Mouse (Mus musculus) embryonic facial prominence, embryonic 13.5 days (tissue): ENCODE measurements at regions not wholly inside any gene's neighbourhood (a gene's known extent, or its start where the extent isn't known, plus 50 kb on each side); places are given as distances from the start of the nearest gene placed in this dataset.

Experiments
- ATAC-seq: fragments of 200-750 bp; cut with Nextera tagmentation; 2 replicates; pipeline ENCODE4 v1.8.0; 2017; ENCODE audit warnings: low read depth; ENCODE audit not compliant: insufficient number of reproducible peaks, insufficient read depth, low FRiP score, low TSS enrichment
- H3K27ac ChIP-seq: fragments of 300-500 bp; sonication (generic); 2 replicates; pipeline ENCODE4 v1.5.1; 2015; ENCODE audit warnings: moderate library complexity, mild to moderate bottlenecking, inconsistent platforms
- H3K27me3 ChIP-seq: fragments of 300-500 bp; sonication (generic); 2 replicates; pipeline ENCODE4 v1.6.1; 2015; ENCODE audit warnings: mild to moderate bottlenecking, inconsistent platforms
- H3K36me3 ChIP-seq: fragments of 300-500 bp; sonication (generic); 2 replicates; pipeline ENCODE4 v1.6.1; 2015; ENCODE audit warnings: mild to moderate bottlenecking, inconsistent platforms
- H3K4me1 ChIP-seq: fragments of 300-500 bp; sonication (generic); 2 replicates; pipeline ENCODE4 v1.6.1; 2015; ENCODE audit warnings: inconsistent platforms
- H3K4me2 ChIP-seq: fragments of 300-500 bp; sonication (generic); 2 replicates; pipeline ENCODE4 v1.6.1; 2015; ENCODE audit warnings: moderate library complexity, mild to moderate bottlenecking, inconsistent platforms
- H3K4me3 ChIP-seq: fragments of 300-500 bp; sonication (generic); 2 replicates; pipeline ENCODE4 v1.5.1; 2015; ENCODE audit warnings: mild to moderate bottlenecking, inconsistent platforms
- H3K9ac ChIP-seq: fragments of 300-500 bp; sonication (generic); 2 replicates; pipeline ENCODE4 v1.6.1; 2015; ENCODE audit warnings: mild to moderate bottlenecking, inconsistent platforms
- H3K9me3 ChIP-seq: fragments of 300-500 bp; sonication (generic); 2 replicates; pipeline ENCODE4 v1.6.1; 2016; ENCODE audit warnings: inconsistent platforms
- WGBS: fragments of 180-500 bp; shearing (Covaris S2); methylation state at CpG from one replicate; pipeline ENCODE4 v1.1.7; 2015; ENCODE audit warnings: mixed read lengths; 5-methylcytosine and 5-hydroxymethylcytosine counted together

DNA sequence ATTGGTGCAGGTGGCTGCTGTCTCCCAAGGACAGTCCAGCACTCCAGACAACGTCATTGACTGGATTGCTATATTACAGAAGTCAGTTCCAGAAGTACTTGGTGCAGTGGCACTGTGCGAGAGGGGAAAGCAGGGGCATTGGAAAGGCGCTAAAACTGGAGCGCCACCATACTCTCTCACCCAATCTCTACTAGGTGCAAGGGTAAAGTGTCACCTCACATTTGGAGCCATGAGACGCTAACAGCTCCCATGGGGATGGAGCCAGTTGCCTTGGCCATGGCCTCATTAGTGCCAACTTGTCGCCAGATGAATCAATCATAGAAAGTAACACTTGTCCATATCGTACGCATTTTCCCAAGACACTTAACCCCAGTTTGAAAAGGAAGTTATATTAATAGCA lies 1617.2 kb upstream of the Gulo start:
- ATAC-seq: no peak
- Histone ChIP-seq H3K4me1 (peaks cover 6% of the 10 kb centered on the region; the same call in 1 of the 2 replicates), H3K4me3 (no peak overlapping the region), H3K4me2 (no peak overlapping the region), H3K9ac (no peak overlapping the region), H3K36me3 (no peaks in the 10 kb centered on the region), H3K9me3 (no peaks in the 10 kb centered on the region), H3K27me3 (peaks cover 8% of the 10 kb centered on the region), H3K27ac (no peak overlapping the region)
- WGBS: 86% methylated on average over 8 of the region's 8 CpGs

- Histone ChIP-seq H3K4me3 (no peak overlapping the region), H3K4me2 (no peak overlapping the region), H3K27me3 (peaks cover 13% of the 10 kb centered on the region), H3K9ac (no peak overlapping the region), H3K36me3 (no peaks in the 10 kb centered on the region), H3K4me1 (peaks cover 15% of the 10 kb centered on the region; the same call in 1 of the 2 replicates), H3K27ac (no peak overlapping the region), H3K9me3 (no peaks in the 10 kb centered on the region)
- no peak for ATAC-seq
- WGBS: 73% methylated on average over 4 of the region's 4 CpGs
These were observed 1615.0 kb upstream of the Gulo start for GRCm38 (mm10) chr14:67623841-67624480.

DNA sequence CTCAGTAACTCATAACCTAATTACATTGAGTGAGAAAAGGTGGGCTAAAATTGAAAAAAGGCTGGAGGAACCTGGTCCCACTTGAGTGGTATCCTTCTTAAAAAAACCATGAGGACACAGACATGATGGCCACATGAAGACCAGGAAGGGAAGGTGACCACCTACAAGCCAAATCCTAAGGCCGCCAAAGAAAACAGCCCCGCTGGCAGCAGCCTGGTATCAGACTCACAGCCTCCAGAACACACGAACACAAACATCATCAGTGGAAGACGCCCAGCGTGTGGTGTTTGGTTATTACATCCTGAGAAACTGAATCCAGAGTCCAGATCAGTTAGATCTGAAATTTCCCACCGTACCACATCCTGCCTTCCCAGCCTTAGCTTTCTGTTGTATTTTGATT lies 1613.9 kb upstream of the Gulo start:
- Histone ChIP-seq H3K9ac (no peak overlapping the region), H3K36me3 (no peaks in the 10 kb centered on the region), H3K4me3 (no peak overlapping the region), H3K27me3 (peaks cover 13% of the 10 kb centered on the region), H3K27ac (no peak overlapping the region), H3K4me1 (peaks cover 15% of the 10 kb centered on the region; the same call in 1 of the 2 replicates), H3K9me3 (no peaks in the 10 kb centered on the region), H3K4me2 (no peak overlapping the region)
- ATAC-seq: no peak
- 82% methylated on average over 6 of the region's 6 CpGs for WGBS

GRCm38 (mm10) chr14:67621486-67621885 lies 1612.5 kb upstream of the Gulo start:
- H3K9me3 ChIP-seq: no peaks in the 10 kb centered on the region
- H3K9ac ChIP-seq: no peak overlapping the region
- H3K27ac ChIP-seq: no peak overlapping the region
- peaks cover 20% of the 10 kb centered on the region for H3K4me1 ChIP-seq
- ATAC-seq: no peak
- H3K4me3 ChIP-seq: no peak overlapping the region
- 11% methylated on average over 2 of the region's 2 CpGs for WGBS
- peaks cover 15% of the 10 kb centered on the region for H3K27me3 ChIP-seq
- H3K4me2 ChIP-seq: no peak overlapping the region
- no peaks in the 10 kb centered on the region for H3K36me3 ChIP-seq

- H3K27me3 ChIP-seq: peaks cover 15% of the 10 kb centered on the region
- no peak overlapping the region for H3K4me2 ChIP-seq
- H3K27ac ChIP-seq: no peak overlapping the region
- no peak for ATAC-seq
- no peak overlapping the region for H3K4me3 ChIP-seq
- 9% methylated on average over 4 of the region's 4 CpGs for WGBS
- H3K36me3 ChIP-seq: no peaks in the 10 kb centered on the region
- no peak overlapping the region for H3K9ac ChIP-seq
- H3K4me1 ChIP-seq: peaks cover 25% of the 10 kb centered on the region
- no peaks in the 10 kb centered on the region for H3K9me3 ChIP-seq
These were observed 1612.0 kb upstream of the Gulo start for GRCm38 (mm10) chr14:67620854-67621476.

- Histone ChIP-seq H3K27me3 (peaks cover 21% of the 10 kb centered on the region), H3K9me3 (no peaks in the 10 kb centered on the region), H3K36me3 (no peaks in the 10 kb centered on the region), H3K4me2 (no peak overlapping the region), H3K27ac (no peak overlapping the region), H3K4me1 (peaks cover 36% of the 10 kb centered on the region), H3K4me3 (no peak overlapping the region), H3K9ac (no peak overlapping the region)
- no peak for ATAC-seq
- WGBS: 75% methylated on average over 4 of the region's 4 CpGs
These were observed 1610.6 kb upstream of the Gulo start for GRCm38 (mm10) chr14:67619571-67619970.

GRCm38 (mm10) chr14:67614369-67614768 lies 1605.4 kb upstream of the Gulo start:
- no peak overlapping the region for H3K9ac ChIP-seq
- peak overlapping the region; percentile 56 for H3K4me2 ChIP-seq
- no peaks in the 10 kb centered on the region for H3K9me3 ChIP-seq
- H3K27ac ChIP-seq: no peak overlapping the region; the same call in 1 of the 2 replicates
- no peak for ATAC-seq
- no peak overlapping the region for H3K4me3 ChIP-seq
- H3K27me3 ChIP-seq: peaks cover 46% of the 10 kb centered on the region
- H3K36me3 ChIP-seq: no peaks in the 10 kb centered on the region
- H3K4me1 ChIP-seq: peaks cover 53% of the 10 kb centered on the region
- WGBS: 35% methylated on average over 11 of the region's 11 CpGs

GRCm38 (mm10) chr14:67613691-67614090 lies 1604.7 kb upstream of the Gulo start:
- Histone ChIP-seq H3K36me3 (no peaks in the 10 kb centered on the region), H3K4me3 (peak overlapping the region; percentile 29; the same call in 1 of the 2 replicates), H3K9me3 (no peaks in the 10 kb centered on the region), H3K27me3 (peaks cover 49% of the 10 kb centered on the region), H3K4me1 (peaks cover 53% of the 10 kb centered on the region), H3K9ac (no peak overlapping the region), H3K27ac (0 out of 2 replicates have a peak overlapping the region, but pooled peaks have one; percentile 5), H3K4me2 (peak overlapping the region; percentile 56)
- 54% methylated on average over 13 of the region's 13 CpGs for WGBS
- no peak for ATAC-seq

DNA sequence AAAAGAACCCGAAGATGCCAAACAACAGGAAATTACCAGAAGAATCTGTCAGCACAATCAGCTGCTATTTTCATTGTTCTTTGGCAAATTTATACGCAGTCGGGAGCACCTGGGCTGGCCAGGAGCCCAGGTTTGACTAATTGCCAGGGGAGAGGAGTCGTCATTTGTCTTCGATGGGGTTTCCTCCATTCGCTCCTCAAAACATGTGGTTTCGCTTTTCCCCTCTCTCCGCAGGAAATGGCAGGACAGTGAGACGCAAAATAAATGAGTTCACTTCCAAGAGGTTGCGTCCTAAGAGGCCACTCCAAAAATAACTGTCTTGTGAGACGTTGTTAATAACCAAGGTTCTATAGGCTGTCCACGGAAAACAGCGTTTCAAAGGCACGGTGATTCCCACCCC lies 1604.2 kb upstream of the Gulo start:
- Histone ChIP-seq H3K4me1 (peaks cover 56% of the 10 kb centered on the region), H3K36me3 (no peaks in the 10 kb centered on the region), H3K9me3 (no peaks in the 10 kb centered on the region), H3K4me2 (peak overlapping the region; percentile 56), H3K9ac (no peak overlapping the region), H3K27me3 (peaks cover 53% of the 10 kb centered on the region), H3K27ac (peak overlapping the region; percentile 39; the same call in 1 of the 2 replicates), H3K4me3 (peak overlapping the region; percentile 29)
- ATAC-seq: no peak
- 17% methylated on average over 14 of the region's 14 CpGs for WGBS

GRCm38 (mm10) chr14:67612471-67612870 lies 1603.5 kb upstream of the Gulo start:
- Histone ChIP-seq H3K27me3 (peaks cover 59% of the 10 kb centered on the region), H3K4me2 (peak overlapping the region; percentile 56), H3K9ac (no peak overlapping the region), H3K27ac (peak overlapping the region; percentile 33; the same call in 1 of the 2 replicates), H3K4me3 (no peak overlapping the region), H3K9me3 (no peaks in the 10 kb centered on the region), H3K4me1 (peaks cover 61% of the 10 kb centered on the region), H3K36me3 (no peaks in the 10 kb centered on the region)
- 16% methylated on average over 4 of the region's 4 CpGs for WGBS
- no peak for ATAC-seq

- H3K4me3 ChIP-seq: peak overlapping the region; percentile 18
- H3K9me3 ChIP-seq: no peaks in the 10 kb centered on the region
- peaks cover 27% of the 10 kb centered on the region for H3K4me1 ChIP-seq
- H3K27ac ChIP-seq: no peak overlapping the region
- 22% methylated on average over 20 of the region's 20 CpGs for WGBS
- H3K27me3 ChIP-seq: peaks cover 64% of the 10 kb centered on the region
- H3K9ac ChIP-seq: no peak overlapping the region
- no peaks in the 10 kb centered on the region for H3K36me3 ChIP-seq
- H3K4me2 ChIP-seq: peak overlapping the region; percentile 54
- no peak for ATAC-seq
These were observed 1599.3 kb upstream of the Gulo start for GRCm38 (mm10) chr14:67608262-67608661.

- no peak overlapping the region for H3K4me3 ChIP-seq
- no peaks in the 10 kb centered on the region for H3K36me3 ChIP-seq
- no peak for ATAC-seq
- H3K9ac ChIP-seq: no peak overlapping the region
- no peaks in the 10 kb centered on the region for H3K9me3 ChIP-seq
- peaks cover 38% of the 10 kb centered on the region for H3K27me3 ChIP-seq
- peaks cover 3% of the 10 kb centered on the region for H3K4me1 ChIP-seq
- WGBS: 81% methylated on average over 4 of the region's 4 CpGs
- H3K27ac ChIP-seq: no peak overlapping the region
- no peak overlapping the region for H3K4me2 ChIP-seq
These were observed 1594.0 kb upstream of the Gulo start for GRCm38 (mm10) chr14:67602960-67603359.
